Mouse (Mus musculus) Patski (cell line): Measurements from ENCODE around the gene Gm10638. TPM values are rescaled to one million over a fixed set of nuclear protein-coding genes. Genes with fewer than 3 reads are reported as not detected.

ENCODE experiments used
- ATAC-seq: fragments of 100-300 bp; one replicate; pipeline ENCODE4 v1.8.0; 2021
- CTCF ChIA-PET: fragments of 350-600 bp; sonication (Branson Sonifier 250); formaldehyde crosslinking; loops from one replicate; lab custom pipeline; 2022; ENCODE audit warnings: inconsistent platforms; lab: Charles Lee
- POLR2A ChIA-PET: fragments of 350-600 bp; sonication (Branson Sonifier 250); formaldehyde crosslinking; loops from one replicate; lab custom pipeline; 2022; ENCODE audit warnings: antibody characterized with exemption, inconsistent platforms; lab: Charles Lee
- DNase-seq: peaks from one replicate; pipeline ENCODE4 v3.0.0-alpha.2; 2011; ENCODE audit warnings: low read depth, low spot score
- H3K27me3 ChIP-seq: fragments of 371-371 bp; one replicate; pipeline ENCODE4 v1.5.1; 2021
- CTCF ChIP-seq: fragments of 100-300 bp; IDR thresholded peaks from one replicate; pipeline ENCODE4 v1.5.1; 2021
- in situ Hi-C: fragments of 300-500 bp; cut with MboI; formaldehyde crosslinking; loops from 3 replicates; pipeline ENCODE4 v1.11.1; 2018; ENCODE audit warnings: low pct_unique_long_range_greater_than_20kb, mixed read lengths
- polyA plus RNA-seq: library from polyadenylated mRNA; unstranded; gene quantifications from one replicate; pipeline ENCODE4 v1.2.3, GENCODE M21; 2021

Gm10638 gene
- polyA plus RNA-seq, 1 experiment from 2014 or later = 2.4 TPM

- no peak for DNase-seq
- no peaks in the 10 kb centered on the region for H3K27me3 ChIP-seq
- ChIA-PET CTCF (interaction anchor here (1.0 to 1.4 kb wide), 4 partner anchors 8 to 126 kb away, joined by 3 read pairs; no protein-coding TSS in a partner anchor), POLR2A (interaction anchor here (1.6 kb wide), 1 partner anchor 11 kb away, joined by 4 read pairs; the partner anchor contains the start of genes Gm10638 and Siah1a)
- ATAC-seq = no peak
- no peak for TF ChIP-seq CTCF
- in situ Hi-C loops = no loop called here
These were observed 10.5 kb upstream of the Gm10638 start for GRCm38 (mm10) chr8:86734954-86735353.

DNA sequence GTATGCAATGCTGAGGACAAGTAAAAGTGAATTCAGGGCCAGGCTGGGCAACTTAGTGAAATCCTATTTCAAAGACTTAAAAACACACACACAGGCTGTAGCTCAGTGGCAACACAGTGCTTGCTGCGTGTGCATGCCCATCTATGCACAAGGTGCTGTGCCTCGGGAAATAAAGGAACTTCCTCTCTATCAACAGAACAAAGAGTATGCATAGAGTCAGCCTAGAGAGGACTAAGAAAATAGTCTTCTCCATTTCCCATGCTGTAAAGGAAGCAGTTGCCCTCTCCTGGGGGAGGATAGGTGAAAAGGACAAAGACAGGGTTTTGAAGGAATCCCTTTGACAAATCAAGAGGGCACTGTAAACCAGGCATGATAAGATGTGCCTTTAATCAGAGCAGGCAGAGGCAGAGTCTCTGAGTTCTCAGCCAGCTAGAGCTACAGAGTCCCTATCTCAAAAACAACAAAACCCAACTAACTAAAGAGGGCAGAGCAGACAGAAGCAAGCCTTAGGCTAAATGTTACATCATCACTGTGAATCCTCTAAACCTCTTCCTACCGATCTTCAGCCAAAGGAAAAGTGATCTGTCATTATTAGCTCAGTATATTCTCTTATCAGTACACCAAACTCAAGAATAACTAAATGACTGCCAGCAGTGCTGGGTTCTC, 9.9 kb upstream of the Gm10638 start:
- H3K27me3 ChIP-seq = no peaks in the 10 kb centered on the region
- ChIA-PET CTCF (interaction anchor here (1.0 to 1.8 kb wide), 5 partner anchors 9 to 168 kb away, joined by 3 to 4 read pairs (median 3); no protein-coding TSS in a partner anchor), POLR2A (interaction anchor here (1.6 kb wide), 1 partner anchor 10 kb away, joined by 4 read pairs; the partner anchor contains the start of genes Gm10638 and Siah1a)
- ATAC-seq (no peak), DNase-seq (no peak)
- in situ Hi-C loops = no loop called here
- no peak for TF ChIP-seq CTCF

GRCm38 (mm10) chr8:86740899-86741298, 4.6 kb upstream of the Gm10638 start:
- ATAC-seq = no peak
- in situ Hi-C loops = no loop called here
- ChIA-PET CTCF (interaction anchor here (1.4 to 1.5 kb wide), 2 partner anchors 8 to 15 kb away, joined by 3 read pairs; no protein-coding TSS in a partner anchor), POLR2A (no interaction called here)
- H3K27me3 ChIP-seq = no peaks in the 10 kb centered on the region
- no peak for DNase-seq
- TF ChIP-seq CTCF = no peak

- in situ Hi-C loops = no loop called here
- no peak for DNase-seq
- H3K27me3 ChIP-seq = no peaks in the 10 kb centered on the region
- no peak for ATAC-seq
- no peak for TF ChIP-seq CTCF
- CTCF ChIA-PET = interaction anchor here (1.4 to 1.5 kb wide), 2 partner anchors 9 to 16 kb away, joined by 3 read pairs; no protein-coding TSS in a partner anchor
- POLR2A ChIA-PET = no interaction called here
These were observed 3.9 kb upstream of the Gm10638 start for GRCm38 (mm10) chr8:86741627-86742026.

DNA sequence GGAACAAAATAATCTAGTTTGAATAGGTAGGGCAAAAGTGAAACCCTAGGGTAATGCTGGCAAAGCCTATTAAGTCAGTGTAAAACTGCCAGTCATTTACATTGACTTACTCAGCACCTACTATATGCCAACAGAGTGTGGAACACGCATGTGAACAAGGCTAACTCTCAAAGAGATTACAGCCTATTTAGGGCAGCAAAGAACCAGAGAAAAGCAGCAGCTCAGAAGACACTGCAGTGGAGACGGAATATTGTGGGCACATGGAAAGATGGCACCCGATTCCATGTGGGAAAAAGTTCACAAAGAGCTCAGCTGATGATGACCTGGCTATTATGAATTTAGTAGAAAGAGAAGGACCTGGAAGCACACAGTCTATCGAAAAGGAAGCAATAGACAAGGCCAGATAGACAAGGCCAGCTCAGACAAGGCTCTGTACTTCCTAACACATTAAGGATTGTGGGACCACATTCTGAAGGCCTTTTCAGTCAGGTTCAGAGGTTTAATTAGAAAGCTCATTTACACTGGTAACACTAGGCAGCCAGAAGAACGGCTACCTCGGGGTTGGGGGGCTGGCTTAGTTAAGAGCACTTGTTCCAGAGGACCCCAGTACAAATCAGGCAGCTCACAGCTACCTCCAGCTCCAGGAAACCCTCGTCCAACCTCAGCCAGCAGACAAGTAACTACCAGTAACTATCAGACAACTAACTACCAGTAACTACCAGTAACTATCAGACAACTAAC, 2.7 kb upstream of the Gm10638 start:
- no peak for TF ChIP-seq CTCF
- in situ Hi-C loops = no loop called here
- no peak for ATAC-seq

GRCm38 (mm10) chr8:86744313-86745220, 932 bp upstream of the Gm10638 start:
- in situ Hi-C loops = no loop called here
- DNase-seq (no peak), ATAC-seq (peak; percentile 10)
- TF ChIP-seq CTCF = no peak
- CTCF ChIA-PET = interaction anchor here (0.8 to 1.0 kb wide), 2 partner anchors 131 to 159 kb away, joined by 3 read pairs; no protein-coding TSS in a partner anchor
- POLR2A ChIA-PET = interaction anchor here (1.4 to 1.7 kb wide), 4 partner anchors 9 to 144 kb away, joined by 4 to 6 read pairs (median 5); no protein-coding TSS in a partner anchor
- no peaks in the 10 kb centered on the region for H3K27me3 ChIP-seq

More for the DNA sequence above, 2.7 kb upstream of the Gm10638 start:
- H3K27me3 ChIP-seq = no peaks in the 10 kb centered on the region
- ChIA-PET CTCF (interaction anchor here (1.3 to 1.4 kb wide), 3 partner anchors 10 to 23 kb away, joined by 3 read pairs; no protein-coding TSS in a partner anchor), POLR2A (interaction anchor here (0.6 to 1.0 kb wide), 3 partner anchors 12 to 52 kb away, joined by 3 to 11 read pairs (median 3); no protein-coding TSS in a partner anchor)
- DNase-seq = no peak

DNA sequence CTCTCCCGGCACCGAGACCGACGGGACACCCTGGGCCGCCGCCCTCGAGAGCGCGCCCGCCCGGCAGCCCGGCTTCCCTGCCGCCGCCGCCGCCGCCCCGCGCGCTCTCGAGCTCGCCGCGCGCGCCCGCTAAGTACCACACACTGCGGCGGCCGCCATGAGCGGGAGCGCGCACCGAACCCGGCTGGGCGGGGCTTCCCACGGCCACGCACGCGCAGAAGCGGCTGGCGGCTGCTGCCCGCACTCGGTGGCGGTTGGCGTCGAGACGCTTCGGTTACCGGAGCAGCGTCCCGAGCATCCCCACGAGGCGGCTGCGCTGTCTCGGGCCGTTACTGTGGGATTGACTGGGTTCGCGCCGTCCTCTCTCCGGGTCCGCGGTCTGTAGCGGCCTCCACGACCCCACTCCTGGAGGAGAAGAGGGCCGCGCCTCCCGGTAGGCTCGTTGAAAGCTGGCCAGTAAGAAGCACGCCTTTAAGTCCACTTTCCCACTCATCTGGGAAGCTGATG, 489 bp downstream of the Gm10638 start:
- ChIA-PET POLR2A (interaction anchor here (1.1 to 2.0 kb wide), 6 partner anchors 10 to 143 kb away, joined by 3 to 7 read pairs (median 4); no protein-coding TSS in a partner anchor), CTCF (no interaction called here)
- ATAC-seq (peak; percentile 65), DNase-seq (no peak)
- no peak for TF ChIP-seq CTCF
- H3K27me3 ChIP-seq = no peaks in the 10 kb centered on the region
- in situ Hi-C loops = no loop called here

GRCm38 (mm10) chr8:86746511-86746910, 1.0 kb downstream of the Gm10638 start:
- TF ChIP-seq CTCF = no peak
- no peaks in the 10 kb centered on the region for H3K27me3 ChIP-seq
- ChIA-PET POLR2A (interaction anchor here (1.5 to 2.0 kb wide), 2 partner anchors 58 to 137 kb away, joined by 3 to 7 read pairs; no protein-coding TSS in a partner anchor), CTCF (interaction anchor here (1.5 kb wide), 1 partner anchor 132 kb away, joined by 3 read pairs; no protein-coding TSS in a partner anchor)
- DNase-seq (no peak), ATAC-seq (peak; percentile 0)
- in situ Hi-C loops = no loop called here

DNA sequence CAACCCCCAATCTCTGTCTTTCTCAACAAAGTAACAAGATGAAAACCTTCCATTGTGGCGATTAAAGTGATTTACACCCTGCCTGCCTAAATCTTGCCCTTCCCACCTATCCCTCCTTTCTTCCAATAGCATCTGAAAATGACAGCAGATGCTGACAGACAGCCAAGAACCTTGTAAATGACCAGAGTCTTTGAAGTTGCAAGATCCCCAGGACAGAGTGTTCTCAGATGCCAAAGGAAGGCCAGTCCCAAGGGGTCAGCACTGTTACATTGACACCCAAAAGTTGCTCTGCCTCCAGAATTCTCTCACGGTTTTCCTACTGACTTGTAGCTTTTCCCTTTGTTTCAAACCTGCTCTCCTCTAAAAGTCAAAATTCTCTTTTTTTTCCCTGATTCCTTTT, 4.3 kb downstream of the Gm10638 start:
- ChIA-PET CTCF (no interaction called here), POLR2A (no interaction called here)
- no peak for TF ChIP-seq CTCF
- no peaks in the 10 kb centered on the region for H3K27me3 ChIP-seq
- ATAC-seq (no peak), DNase-seq (no peak)
- in situ Hi-C loops = no loop called here
